Mouse (Mus musculus): ENCODE data around the gene Add1.

The Add1 gene

GRCm38 (mm10) chr5:34573268-34574221 lies at the start of gene Add1:
TSS of gene Add1 (plus strand) at chr5:34573664.
- DNase-seq: peak; percentile 95 to 97

GRCm38 (mm10) chr5:34523958-34524485 lies 49.4 kb upstream of the Add1 start:
- DNase-seq: no peak

- no peak for DNase-seq
These were observed 49.0 kb upstream of the Add1 start for GRCm38 (mm10) chr5:34524511-34524910.

- peak; percentile 99 for DNase-seq
These were observed 47.6 kb upstream of the Add1 start, which contains the start of gene Sh3bp2 for GRCm38 (mm10) chr5:34525663-34526476. TSS of gene Sh3bp2 (plus strand) at chr5:34525838.

- DNase-seq: no peak
These were observed 47.0 kb upstream of the Add1 start for GRCm38 (mm10) chr5:34526477-34526775.

DNA sequence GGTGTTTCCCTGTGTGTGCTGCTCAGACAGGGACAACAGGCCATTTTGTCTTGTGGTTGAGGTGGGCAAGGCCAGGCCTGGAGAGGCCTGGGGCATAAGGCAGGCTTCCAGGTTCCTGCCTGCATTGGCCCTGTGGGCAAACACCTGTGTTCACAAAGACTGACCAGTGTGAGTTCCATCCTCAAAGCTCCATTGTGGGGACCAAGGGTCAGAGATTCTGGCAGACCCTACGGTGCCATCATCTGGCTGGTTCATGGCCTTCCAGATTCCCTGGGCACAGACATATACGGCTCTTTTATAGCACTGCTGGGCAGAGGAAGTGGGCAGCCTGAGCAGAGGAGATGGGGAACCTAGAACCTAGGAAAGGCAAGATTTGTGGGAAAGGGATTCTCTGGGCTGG lies 46.1 kb upstream of the Add1 start:
- DNase-seq: no peak

DNA sequence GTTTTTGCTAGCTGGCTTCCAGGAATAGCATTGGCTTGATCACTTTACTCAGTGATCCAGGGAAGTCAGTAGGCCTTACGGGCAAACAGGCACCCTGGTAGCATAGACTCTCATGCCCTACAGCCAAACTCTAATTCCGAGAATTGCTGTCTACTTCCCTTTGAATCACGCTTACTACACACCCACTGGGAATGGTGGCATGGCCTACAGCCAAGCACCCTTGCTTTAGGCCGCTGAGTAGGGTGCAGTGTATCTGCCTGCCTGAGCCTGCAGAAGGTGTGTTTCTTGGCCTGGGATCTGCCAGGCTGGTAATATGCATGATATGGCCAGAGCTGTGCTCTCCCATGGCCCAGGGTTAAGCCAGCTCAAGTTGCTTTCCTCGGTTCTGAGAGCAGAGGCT lies 44.7 kb upstream of the Add1 start:
- DNase-seq: no peak

DNA sequence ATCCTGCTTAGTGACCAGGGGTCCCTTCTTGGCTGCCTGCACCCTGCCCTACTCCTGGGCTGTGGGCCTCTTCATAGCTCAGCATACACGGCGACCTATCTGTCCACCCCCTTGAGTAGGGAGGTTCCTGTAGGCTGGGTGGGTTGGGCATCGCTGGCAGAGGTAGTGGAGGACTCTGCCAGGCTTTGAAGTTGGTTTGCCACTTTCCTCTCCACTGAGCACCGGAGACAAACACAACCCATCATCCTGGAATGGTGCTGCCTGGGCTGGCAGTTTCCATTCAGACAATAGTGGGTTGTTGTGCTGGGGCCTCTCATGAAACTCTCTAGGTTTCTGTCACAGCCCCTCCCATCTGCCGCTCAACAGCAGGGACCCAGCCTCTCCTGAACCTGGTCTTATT lies 43.3 kb upstream of the Add1 start:
- no peak for DNase-seq

- DNase-seq: peak in 1 of 2 experiments; percentile 30
These were observed 42.8 kb upstream of the Add1 start for GRCm38 (mm10) chr5:34530687-34531086.

GRCm38 (mm10) chr5:34533066-34533465 lies 40.4 kb upstream of the Add1 start:
- DNase-seq: no peak

- DNase-seq: no peak
These were observed 39.6 kb upstream of the Add1 start for GRCm38 (mm10) chr5:34533820-34534219.

GRCm38 (mm10) chr5:34534776-34535581 lies 38.5 kb upstream of the Add1 start:
- DNase-seq: no peak

GRCm38 (mm10) chr5:34535831-34536230 lies 37.6 kb upstream of the Add1 start:
- DNase-seq: no peak

DNA sequence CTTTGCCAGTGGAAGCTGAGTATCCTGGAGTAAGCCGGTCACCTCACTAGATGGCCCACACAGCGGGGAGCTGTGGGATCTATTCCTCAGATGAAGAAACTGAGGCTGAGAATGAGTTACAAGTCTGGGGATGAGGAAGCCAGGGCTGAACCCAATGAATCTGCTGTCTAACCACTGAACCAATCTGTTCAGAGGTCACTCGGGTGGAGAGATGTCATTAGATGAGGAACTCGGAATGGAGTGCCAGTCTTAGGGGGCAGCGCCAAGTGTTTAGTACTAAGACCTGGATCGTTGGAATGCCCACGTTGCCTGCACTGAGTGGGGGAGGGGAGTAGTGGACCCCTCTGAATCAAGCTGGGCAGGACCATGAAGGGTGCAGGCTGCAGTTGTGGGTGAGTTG lies 35.4 kb upstream of the Add1 start:
- no peak for DNase-seq

DNA sequence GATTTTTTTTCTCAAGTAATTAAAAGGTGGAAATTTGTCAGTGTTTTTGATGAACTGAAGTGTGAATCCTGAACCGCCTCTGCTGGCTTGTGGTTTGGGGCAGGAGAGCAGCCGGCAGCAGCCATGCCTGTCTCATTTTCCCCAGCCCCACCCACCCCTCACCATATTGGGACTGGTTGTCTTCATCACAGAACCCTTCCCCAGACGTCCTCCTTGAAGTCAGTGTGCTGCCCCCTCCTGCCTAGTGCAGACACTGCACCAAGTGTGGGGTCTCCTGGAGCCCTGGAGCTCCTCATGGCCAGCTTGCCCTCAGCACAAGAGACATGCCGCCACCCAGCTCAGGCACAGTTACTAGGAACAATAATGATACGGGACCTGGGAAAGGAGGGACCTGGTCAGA lies 34.9 kb upstream of the Add1 start:
- DNase-seq: peak; percentile 65 to 71

- no peak for DNase-seq
These were observed 34.3 kb upstream of the Add1 start for GRCm38 (mm10) chr5:34539121-34539520.

- no peak for DNase-seq
These were observed 31.3 kb upstream of the Add1 start for GRCm38 (mm10) chr5:34542166-34542565.

DNA sequence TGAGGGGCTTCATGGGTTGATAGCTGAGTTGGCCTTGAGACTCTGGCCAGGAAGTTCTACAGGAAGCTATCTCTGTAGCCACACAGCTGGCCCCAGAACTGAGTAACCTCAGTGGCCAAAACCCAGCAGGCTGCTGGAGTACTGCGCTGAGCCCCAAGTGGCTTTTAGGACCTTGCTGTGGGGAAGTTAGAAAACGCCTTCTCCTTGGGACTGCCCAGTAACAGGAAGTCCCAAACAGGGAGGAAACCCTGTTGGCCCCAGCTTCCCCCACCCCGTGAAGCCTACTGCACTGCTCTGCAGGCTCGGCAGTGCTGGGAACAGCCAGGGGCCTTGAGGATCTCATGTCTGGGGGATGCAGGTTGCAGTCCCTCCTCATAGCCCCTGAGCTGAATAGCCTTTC lies 30.4 kb upstream of the Add1 start:
- DNase-seq: peak in 1 of 2 experiments; percentile 18

- DNase-seq: peak; percentile 35 to 45
These were observed 26.1 kb upstream of the Add1 start for GRCm38 (mm10) chr5:34547410-34547809.

DNA sequence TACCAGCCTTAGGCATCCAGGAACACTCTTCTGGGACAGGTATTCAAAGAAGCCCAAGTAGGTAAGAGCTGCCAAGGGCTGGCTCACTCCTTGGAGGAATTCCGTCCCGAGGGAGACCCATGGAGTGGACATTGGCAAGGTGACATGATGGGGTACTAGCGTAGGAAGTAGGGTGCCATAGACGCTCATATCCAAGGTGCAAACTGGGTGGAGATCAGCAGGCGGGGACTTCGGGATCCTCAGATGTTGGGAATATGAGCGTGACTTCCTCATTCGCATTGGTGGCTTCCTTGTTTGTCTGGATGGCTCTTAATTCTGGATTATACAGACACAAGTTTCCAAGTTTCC lies 24.4 kb upstream of the Add1 start:
- DNase-seq: no peak

DNA sequence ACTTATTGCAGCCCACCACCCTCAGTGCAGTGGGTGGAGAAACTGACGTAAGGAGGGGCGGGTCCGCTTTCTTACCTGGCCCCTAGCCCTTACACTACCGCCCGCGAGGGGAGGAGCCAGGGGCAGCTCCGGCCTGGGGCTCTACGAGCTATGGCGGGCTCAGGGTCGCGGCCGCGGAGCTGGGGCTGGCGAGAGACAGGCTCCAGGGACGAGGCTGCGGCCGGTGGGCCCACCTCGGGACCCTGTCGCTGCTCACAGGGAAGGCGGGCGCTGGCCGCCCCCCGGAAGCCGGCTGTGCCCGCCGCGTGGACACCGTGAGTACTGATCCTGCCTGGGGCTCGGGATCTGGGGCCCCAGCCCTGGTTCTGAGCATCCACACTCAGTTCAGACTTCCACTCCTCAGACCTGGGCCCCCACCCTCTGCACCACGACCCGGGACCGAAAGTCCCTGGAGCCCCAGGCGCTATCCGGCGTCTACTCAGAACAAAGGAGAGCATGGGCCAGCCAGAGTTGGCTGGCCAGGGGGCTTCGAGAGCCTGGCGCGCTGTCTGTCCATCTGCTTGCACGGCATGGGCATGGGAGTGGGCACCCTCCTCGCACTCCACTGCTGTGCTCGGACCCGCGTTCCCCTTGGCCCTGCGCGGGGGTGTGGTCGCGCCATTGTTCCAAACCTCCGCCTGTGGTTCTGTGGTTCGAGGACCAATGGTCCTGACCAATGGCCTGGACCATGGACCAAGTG lies 23.8 kb upstream of the Add1 start:
- DNase-seq: peak; percentile 75 to 81

DNA sequence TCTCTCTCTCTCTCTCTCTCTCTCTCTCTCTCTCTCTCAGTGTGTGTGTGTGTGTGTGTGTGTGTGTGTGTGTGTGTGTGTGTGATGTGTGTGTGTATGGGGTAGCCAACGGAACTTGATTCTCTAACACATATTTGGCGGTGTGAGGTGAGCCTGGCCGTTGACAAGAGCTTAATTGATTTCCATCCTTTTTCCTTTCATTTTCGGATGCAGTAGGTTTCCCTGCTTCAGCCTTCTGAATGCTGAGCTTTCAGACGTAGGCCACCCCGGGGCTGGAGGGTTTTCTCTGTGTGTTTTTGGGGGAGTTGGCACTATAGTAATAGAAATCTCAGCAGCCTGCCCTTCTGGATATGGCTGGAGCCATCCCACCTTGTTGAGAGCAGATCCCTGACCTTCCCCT lies 23.2 kb upstream of the Add1 start:
- DNase-seq: no peak
